Mouse (Mus musculus) lung, postnatal 0 days (tissue): Measurements from ENCODE around the gene Mpl.

ENCODE experiments used
- CTCF ChIP-seq: IDR thresholded peaks from 2 replicates; pipeline ENCODE4 v1.5.1; 2016; ENCODE audit warnings: antibody characterized with exemption, mild to moderate bottlenecking
- EP300 ChIP-seq: IDR thresholded peaks from 2 replicates; pipeline ENCODE4 v1.6.1; 2016; ENCODE audit warnings: antibody characterized with exemption, mild to moderate bottlenecking, control low read depth

DNA sequence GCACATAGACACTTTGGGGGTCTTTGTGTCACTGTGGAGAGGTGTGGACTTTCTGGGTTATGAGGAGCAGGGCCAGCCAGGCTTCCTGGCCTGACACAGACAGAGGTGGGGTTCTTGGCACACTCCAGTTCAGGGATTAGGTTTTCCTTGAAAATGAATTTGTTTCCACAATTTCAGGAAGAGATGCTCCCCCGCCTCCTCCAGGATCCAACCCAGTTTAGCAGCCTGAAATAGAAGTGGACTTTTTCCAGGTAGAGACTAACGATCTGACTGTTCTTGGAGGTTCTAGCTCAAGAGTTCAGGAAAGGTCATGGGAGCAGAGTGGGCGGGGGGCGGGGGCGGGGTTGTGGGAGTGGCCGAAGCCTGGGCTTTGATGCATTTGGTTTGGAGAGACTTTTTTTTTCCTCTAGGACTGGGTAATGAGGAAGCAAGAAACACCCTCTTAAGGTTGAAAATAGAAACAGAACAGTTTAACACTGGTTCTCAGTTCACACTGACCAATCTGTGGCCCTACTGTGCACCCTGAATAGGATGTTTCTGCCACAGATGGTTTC, 42.9 kb upstream of the Mpl start:
- TF ChIP-seq CTCF (no peak), EP300 (no peak)
